Mouse (Mus musculus) embryonic fibroblast, embryonic 13.5 days (primary cell): ENCODE measurements around the gene Zfp821. TPM values are rescaled to one million over a fixed set of nuclear protein-coding genes. Genes with fewer than 3 reads are reported as not detected.

Experiments
- H3K27ac ChIP-seq: 2 replicates; pipeline ENCODE4 v1.5.1; 2012; ENCODE audit warnings: low read length, control low read depth, inconsistent platforms; ENCODE audit not compliant: insufficient read depth
- H3K4me1 ChIP-seq: 2 replicates; pipeline ENCODE4 v1.6.1; 2011; ENCODE audit warnings: low read length; ENCODE audit not compliant: control insufficient read depth, insufficient read depth
- H3K4me3 ChIP-seq: 2 replicates; pipeline ENCODE4 v1.5.1; 2011; ENCODE audit warnings: mild to moderate bottlenecking, control low read depth, low read length; ENCODE audit not compliant: insufficient read depth
- CTCF ChIP-seq: IDR thresholded peaks from 2 replicates; pipeline ENCODE4 v1.5.1; 2011; ENCODE audit warnings: mild to moderate bottlenecking, control low read depth, low read length, moderate library complexity, borderline replicate concordance; ENCODE audit not compliant: insufficient read depth
- POLR2A ChIP-seq: IDR thresholded peaks from 2 replicates; pipeline ENCODE4 v1.6.1; 2011; ENCODE audit warnings: low read depth, mild to moderate bottlenecking, control low read depth, low read length, moderate library complexity
- polyA plus RNA-seq: library from polyadenylated mRNA; stranded (reverse); fragments of >200 nt; gene quantifications from 2 replicates; pipeline ENCODE4 v1.2.4, GENCODE M21; 2011; ENCODE audit warnings: low read depth; ENCODE audit not compliant: missing spikeins, insufficient read length

The Zfp821 gene
- polyA plus RNA-seq, 1 experiment, result 14.6 TPM

DNA sequence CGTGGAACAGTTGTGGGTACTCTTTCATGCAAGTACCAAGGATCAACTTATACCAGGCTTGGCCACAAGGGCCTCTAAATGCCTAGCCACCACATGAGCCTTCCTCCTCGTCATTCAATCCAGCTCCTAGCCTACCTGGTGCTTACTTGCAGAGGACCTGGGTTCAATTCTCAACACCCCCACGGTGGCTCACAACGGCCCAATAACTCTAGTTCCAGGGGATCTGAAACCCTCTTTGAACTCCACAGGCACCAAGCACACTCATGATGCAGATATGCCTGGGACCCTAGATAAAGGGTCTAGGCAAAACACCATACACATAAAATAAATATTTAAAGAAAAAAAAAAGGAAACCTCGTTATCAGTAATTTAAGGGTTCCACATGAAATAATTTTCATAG is 13.6 kb upstream of the Zfp821 start:
- no peak for TF ChIP-seq CTCF
- no peak for TF ChIP-seq POLR2A
- H3K27ac ChIP-seq, result no peak overlapping the region
- H3K4me3 ChIP-seq, result peak overlapping the region; percentile 90
- H3K4me1 ChIP-seq, result 0 out of 2 replicates have a peak, but pooled peaks cover 4% of the 10 kb centered on the region

- TF ChIP-seq CTCF, result no peak
- no peak for TF ChIP-seq POLR2A
- Histone ChIP-seq H3K4me3 (peak overlapping the region; percentile 90), H3K4me1 (0 out of 2 replicates have a peak, but pooled peaks cover 4% of the 10 kb centered on the region), H3K27ac (peak overlapping the region; percentile 23)
Observed at GRCm38 (mm10) chr8:109692443-109693145, 12.8 kb upstream of the Zfp821 start.

DNA sequence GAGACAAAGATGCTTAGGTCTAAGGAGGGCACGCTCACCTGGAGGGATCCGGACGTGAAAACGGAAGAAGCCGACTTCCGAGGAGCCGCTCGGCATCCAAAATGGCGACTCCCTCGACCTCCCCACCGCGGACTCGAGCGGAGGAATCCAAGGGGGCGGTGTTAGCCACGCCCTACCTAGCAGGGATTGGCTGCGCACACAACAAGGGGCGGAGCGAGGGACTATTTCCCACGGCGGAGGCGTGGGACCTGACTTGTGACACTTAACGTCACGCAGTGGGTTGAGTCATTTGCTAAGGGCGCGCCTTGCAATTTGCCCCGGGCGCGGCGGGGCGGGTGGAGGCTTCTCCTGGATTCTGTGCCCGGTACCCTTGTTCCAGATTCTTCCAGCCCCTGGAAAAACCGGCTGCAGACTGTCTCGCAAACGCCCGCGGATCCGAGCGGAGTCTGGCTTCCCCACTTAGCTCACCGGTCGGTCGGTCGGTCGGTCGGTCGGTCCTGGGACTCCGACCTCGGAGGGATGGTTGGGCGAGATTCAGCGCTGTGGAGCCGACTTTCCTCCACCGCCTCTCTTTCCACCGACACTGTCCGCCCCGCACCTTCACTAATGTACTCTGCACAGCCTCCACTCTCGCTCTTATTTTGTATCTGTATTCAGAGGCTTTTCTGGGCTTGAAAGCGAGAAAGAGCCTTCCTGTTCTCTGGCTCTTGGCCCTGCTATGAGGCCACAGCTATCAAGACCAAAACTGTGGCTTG is 12.0 kb upstream of the Zfp821 start, which contains the start of gene Ist1:
Gene Ist1 (minus strand): TSS at position 115 of the 755 bp plus-strand sequence.
- peak within 1 kb of the TSS; percentile 90 for H3K4me3 ChIP-seq
- TF ChIP-seq CTCF (no peak), POLR2A (peak; percentile 94)
- H3K4me1 ChIP-seq, result 0 out of 2 replicates have a peak, but pooled peaks cover 4% of the 10 kb centered on the region
- H3K27ac ChIP-seq, result peak within 1 kb of the TSS; percentile 50

DNA sequence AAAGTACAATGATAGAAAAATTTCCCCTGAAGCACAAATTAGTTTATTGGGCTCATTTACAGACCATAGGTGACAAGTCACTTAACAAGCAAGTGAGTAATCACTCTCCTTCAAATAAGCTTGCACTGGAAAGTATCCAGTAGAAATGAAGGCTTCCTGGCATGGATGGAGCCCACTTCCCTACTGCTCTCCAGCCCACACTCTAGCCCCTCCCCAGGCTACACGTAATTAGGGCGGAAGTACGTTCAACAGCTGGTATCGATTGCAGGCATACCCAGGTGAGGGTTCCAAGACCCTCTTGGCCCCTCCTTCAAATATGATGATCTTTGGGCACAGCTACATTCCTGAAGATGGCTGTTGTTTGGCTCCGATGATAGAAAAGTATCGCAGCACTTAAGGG is 11.2 kb upstream of the Zfp821 start:
- Histone ChIP-seq H3K27ac (no peak overlapping the region), H3K4me3 (no peak overlapping the region), H3K4me1 (0 out of 2 replicates have a peak, but pooled peaks cover 4% of the 10 kb centered on the region)
- TF ChIP-seq CTCF (no peak), POLR2A (no peak)

DNA sequence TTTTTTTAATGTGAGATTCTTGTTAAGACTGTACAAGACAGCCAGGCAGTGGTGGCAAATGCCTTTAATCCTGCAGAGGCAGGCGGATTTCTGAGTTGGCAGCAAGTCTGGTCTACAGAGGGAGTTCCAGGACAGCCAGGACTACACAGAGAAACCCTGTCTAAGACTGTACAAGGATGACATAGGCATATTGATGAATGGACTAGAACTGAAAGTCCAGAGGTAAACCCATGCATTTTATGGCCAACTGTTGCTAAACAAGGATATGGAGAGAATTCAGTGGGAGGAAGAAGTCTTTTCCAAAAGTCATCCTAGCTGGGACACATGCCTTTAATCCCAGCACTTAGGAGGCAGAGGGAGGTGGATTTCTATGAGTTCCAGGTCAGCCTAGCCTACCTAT is 7.6 kb upstream of the Zfp821 start:
- TF ChIP-seq CTCF (no peak), POLR2A (no peak)
- Histone ChIP-seq H3K4me1 (0 out of 2 replicates have a peak, but pooled peaks cover 4% of the 10 kb centered on the region), H3K27ac (no peak overlapping the region), H3K4me3 (no peak overlapping the region)

DNA sequence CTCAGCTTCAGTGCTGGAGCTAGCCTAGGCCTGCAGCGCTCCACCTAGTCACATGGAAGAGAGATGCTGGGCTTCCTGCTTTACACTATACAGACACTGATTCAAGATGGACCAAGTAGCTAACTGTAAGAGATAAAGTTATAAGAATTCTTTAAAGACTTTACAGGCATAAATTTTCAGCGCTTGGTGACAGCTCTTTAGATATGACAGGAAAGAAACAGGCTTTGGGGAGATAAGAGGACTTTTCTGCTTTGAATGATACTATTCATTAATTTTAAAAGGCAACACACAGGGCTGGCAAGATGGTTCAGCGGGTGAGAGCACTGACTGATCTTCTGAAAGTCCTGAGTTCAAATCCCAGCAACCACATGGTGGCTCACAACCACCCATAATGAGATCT is 6.9 kb upstream of the Zfp821 start:
- no peak overlapping the region for H3K27ac ChIP-seq
- H3K4me1 ChIP-seq, result 0 out of 2 replicates have a peak, but pooled peaks cover 4% of the 10 kb centered on the region
- no peak overlapping the region for H3K4me3 ChIP-seq
- no peak for TF ChIP-seq CTCF
- no peak for TF ChIP-seq POLR2A

DNA sequence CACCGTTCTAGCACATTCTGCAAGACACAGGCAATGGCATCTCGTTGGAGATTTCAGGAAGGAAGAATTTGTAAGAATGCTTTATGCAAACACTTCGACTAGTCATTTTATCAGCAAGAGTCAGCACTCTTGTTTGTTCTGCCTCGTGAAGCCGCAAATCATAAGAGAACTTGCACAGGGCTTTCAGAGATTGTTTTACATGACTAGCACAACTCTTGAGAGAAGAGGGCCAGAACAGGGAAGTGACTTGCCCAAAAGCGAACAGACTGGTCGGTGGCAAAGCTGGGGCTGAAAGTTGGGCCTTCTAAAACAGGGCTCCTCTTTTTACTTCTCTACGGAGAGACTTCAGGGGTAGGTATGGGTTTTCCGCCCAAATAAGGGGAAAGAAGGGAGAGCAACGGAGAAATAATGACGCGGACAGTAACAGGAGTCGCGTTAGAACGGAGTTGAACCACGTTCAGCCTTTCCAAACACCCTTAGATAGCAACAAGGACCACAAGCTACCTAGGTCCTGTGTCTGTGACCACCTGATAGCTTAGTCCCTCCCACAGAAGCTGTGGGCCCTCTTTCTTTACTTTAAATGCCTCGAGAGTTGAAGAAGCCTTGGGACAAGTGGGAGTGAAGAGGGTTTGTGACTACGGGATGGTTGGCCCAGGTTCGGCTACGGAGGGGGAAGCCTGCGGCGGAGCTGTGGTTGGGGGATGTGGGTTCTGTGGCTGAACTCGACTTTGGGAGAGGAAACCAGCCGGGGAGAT is 604 bp upstream of the Zfp821 start:
- peaks cover 4% of the 10 kb centered on the region; the same call in 1 of the 2 replicates for H3K4me1 ChIP-seq
- H3K4me3 ChIP-seq, result peak overlapping the region; percentile 74
- TF ChIP-seq CTCF (no peak), POLR2A (no peak)
- H3K27ac ChIP-seq, result peak overlapping the region; percentile 20; the same call in 1 of the 2 replicates

GRCm38 (mm10) chr8:109706076-109706873 is 929 bp downstream of the Zfp821 start:
- TF ChIP-seq CTCF, result no peak
- TF ChIP-seq POLR2A, result no peak
- H3K4me3 ChIP-seq, result peak overlapping the region; percentile 73

DNA sequence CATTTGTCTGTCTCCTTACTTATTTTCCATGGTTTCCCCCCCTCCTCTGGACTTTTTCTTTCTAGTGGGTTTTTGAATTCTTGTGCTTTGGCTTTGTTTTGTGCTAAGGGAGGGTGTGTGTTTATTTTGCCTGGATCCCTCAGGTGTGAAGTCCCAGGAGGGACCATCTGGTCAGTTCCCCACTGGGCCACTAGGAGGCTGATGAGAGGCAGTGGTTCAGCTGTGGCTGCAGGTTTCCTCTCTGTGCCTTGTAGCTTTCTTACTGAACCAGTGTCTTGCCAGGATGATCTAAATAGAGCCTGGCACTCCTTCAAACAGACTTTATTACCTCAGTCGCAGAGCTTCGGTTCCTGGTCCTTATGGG is 1.5 kb downstream of the Zfp821 start:
- no peak for TF ChIP-seq POLR2A
- TF ChIP-seq CTCF, result peak; percentile 61; the same call in 1 of the 2 replicates
- H3K4me1 ChIP-seq, result peaks cover 4% of the 10 kb centered on the region; the same call in 1 of the 2 replicates
- H3K27ac ChIP-seq, result no peak overlapping the region
- H3K4me3 ChIP-seq, result no peak overlapping the region

More at GRCm38 (mm10) chr8:109706076-109706873, 929 bp downstream of the Zfp821 start:
- Histone ChIP-seq H3K27ac (no peak overlapping the region), H3K4me1 (peaks cover 4% of the 10 kb centered on the region; the same call in 1 of the 2 replicates)
